Mouse (Mus musculus): ENCODE measurements around the gene Tnfrsf1b. TPM values are rescaled to one million over a fixed set of nuclear protein-coding genes. Genes with fewer than 3 reads are reported as not detected.

The Tnfrsf1b gene
- polyA plus RNA-seq, 1 experiment, result 1.7 TPM

DNA sequence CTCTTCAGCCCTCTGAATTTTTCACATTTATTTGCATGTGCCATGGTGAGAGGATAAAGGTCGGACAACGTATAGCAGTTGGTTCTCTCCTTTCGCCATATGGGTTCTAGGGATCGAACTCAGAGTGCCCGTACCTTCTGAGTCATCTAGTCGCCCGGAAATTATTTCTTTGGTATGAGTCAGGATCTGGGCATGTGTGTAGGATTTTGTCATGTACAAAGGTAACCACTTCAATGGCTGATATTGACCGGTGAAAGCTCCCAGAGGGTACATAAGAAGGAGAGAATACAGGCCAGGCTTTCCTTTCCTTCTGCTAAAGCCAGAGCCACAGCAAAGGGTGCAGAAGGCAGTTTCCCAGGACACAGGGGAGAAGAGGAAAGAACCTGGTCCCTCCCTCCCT, 41.9 kb downstream of the Tnfrsf1b start:
- H3K27ac ChIP-seq (ENCODE audit: insufficient read depth, low read length), result no peak overlapping the region
- no peak overlapping the region for H3K4me3 ChIP-seq (replicated peaks; ENCODE audit: insufficient read depth, low read depth, low read length)
- H3K27me3 ChIP-seq (ENCODE audit: control insufficient read depth, insufficient read depth, low read length), result no peaks in the 10 kb centered on the region
- 86% methylated on average over 8 of the region's 8 CpGs for WGBS
- no peaks in the 10 kb centered on the region for H3K4me1 ChIP-seq (ENCODE audit: control insufficient read depth, insufficient read depth, low read length)
- DNase-seq, result no peak
- TF ChIP-seq POLR2A (IDR thresholded peaks at IDR 0.05; ENCODE audit: borderline replicate concordance, insufficient read depth, low read length) (no peak), CTCF (IDR thresholded peaks at IDR 0.05; ENCODE audit: borderline replicate concordance, insufficient read depth, low read depth, low read length) (no peak)

DNA sequence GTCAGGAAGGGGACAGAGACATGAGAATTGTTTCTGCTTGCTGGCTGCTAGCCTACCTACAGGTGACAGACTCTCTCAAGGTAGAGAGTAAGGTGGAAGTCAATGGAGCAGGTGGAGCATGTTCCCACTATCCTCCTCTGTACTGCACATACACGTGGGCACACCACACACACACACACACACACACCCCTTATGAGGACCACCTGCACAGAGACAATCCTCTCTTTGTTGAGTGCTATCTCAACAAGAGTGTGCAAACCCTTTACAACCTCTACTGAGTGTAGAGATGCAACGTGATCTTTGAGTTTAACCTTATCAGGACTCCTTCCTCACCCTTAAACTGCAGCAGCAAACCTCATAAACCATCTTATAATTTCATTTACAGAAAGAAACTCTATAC, 43.4 kb downstream of the Tnfrsf1b start:
- WGBS, result 68% methylated on average over 2 of the region's 2 CpGs

DNA sequence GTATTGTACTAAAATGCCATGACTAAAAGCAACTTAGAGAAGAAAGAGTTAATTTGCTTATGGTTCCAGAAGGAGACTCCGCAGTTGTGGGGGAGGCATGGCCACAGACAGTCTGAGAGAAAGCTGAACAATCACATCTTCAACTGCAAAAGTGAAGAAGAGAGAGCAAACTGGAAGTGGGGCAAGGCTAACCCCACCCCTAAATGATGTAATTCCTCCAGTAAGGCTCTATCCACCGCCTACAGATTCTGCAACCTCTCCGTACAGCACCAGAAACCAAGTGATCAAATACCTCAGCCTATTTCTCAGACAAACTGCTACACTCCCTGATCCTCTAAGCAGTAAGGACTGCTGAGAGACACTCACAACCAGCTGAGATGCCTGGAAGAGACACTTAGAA, 45.2 kb downstream of the Tnfrsf1b start:
- TF ChIP-seq CTCF (IDR thresholded peaks at IDR 0.05; ENCODE audit: borderline replicate concordance, insufficient read depth, low read depth, low read length) (no peak), POLR2A (IDR thresholded peaks at IDR 0.05; ENCODE audit: borderline replicate concordance, insufficient read depth, low read length) (no peak)
- 69% methylated on average over 3 of the region's 3 CpGs for WGBS
- no peak overlapping the region for H3K4me3 ChIP-seq (replicated peaks; ENCODE audit: insufficient read depth, low read depth, low read length)
- DNase-seq, result no peak
- H3K27me3 ChIP-seq (ENCODE audit: control insufficient read depth, insufficient read depth, low read length), result no peaks in the 10 kb centered on the region
- H3K27ac ChIP-seq (ENCODE audit: insufficient read depth, low read length), result no peak overlapping the region
- H3K4me1 ChIP-seq (ENCODE audit: control insufficient read depth, insufficient read depth, low read length), result no peaks in the 10 kb centered on the region

More for the DNA sequence above, 43.4 kb downstream of the Tnfrsf1b start:
- Histone ChIP-seq H3K27ac (ENCODE audit: insufficient read depth, low read length) (no peak overlapping the region), H3K27me3 (ENCODE audit: control insufficient read depth, insufficient read depth, low read length) (no peaks in the 10 kb centered on the region), H3K4me3 (replicated peaks; ENCODE audit: insufficient read depth, low read depth, low read length) (no peak overlapping the region), H3K4me1 (ENCODE audit: control insufficient read depth, insufficient read depth, low read length) (no peaks in the 10 kb centered on the region)
- no peak for TF ChIP-seq CTCF (IDR thresholded peaks at IDR 0.05; ENCODE audit: borderline replicate concordance, insufficient read depth, low read depth, low read length)
- no peak for TF ChIP-seq POLR2A (IDR thresholded peaks at IDR 0.05; ENCODE audit: borderline replicate concordance, insufficient read depth, low read length)
- DNase-seq, result no peak

DNA sequence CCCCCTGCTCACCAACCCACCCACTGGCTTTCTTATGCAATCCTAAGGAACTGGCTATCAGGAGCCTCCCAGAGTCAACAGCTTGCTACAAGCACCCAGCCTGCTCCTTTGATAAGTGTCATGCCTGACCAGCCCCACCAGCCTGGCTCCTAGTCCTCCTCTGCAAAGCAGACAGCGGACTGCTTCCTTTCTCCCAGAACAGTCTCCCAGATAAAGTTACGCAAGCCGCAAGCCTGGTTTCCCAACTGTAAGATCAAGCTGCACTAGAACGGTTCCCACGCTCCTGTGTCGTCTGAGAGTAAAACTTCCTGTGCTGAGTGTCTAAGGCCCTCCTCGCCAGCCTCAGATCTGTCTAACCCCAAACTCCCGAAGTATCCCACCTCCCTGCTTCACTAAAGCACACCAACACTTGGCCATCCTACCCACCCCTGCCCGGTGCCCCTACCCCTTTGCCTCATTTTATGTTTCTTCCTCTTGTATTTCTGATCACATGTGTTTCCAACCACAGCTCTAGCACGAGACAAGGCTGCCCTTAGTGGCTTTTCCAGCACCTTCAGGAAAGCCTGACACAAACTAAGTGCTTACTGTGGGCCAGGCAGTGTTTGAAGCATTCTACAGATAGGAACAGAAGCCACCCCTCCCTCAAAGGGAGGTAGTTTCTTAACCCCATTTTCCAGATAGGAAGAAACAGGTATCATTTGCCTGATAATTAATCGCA, 46.5 kb downstream of the Tnfrsf1b start:
- TF ChIP-seq POLR2A (IDR thresholded peaks at IDR 0.05; ENCODE audit: borderline replicate concordance, insufficient read depth, low read length), result no peak
- TF ChIP-seq CTCF (IDR thresholded peaks at IDR 0.05; ENCODE audit: borderline replicate concordance, insufficient read depth, low read depth, low read length), result no peak
- Histone ChIP-seq H3K27ac (ENCODE audit: insufficient read depth, low read length) (no peak overlapping the region), H3K27me3 (ENCODE audit: control insufficient read depth, insufficient read depth, low read length) (no peaks in the 10 kb centered on the region), H3K4me3 (replicated peaks; ENCODE audit: insufficient read depth, low read depth, low read length) (no peak overlapping the region), H3K4me1 (ENCODE audit: control insufficient read depth, insufficient read depth, low read length) (no peaks in the 10 kb centered on the region)
- 41% methylated on average over 11 of the region's 11 CpGs for WGBS
- DNase-seq, result no peak

DNA sequence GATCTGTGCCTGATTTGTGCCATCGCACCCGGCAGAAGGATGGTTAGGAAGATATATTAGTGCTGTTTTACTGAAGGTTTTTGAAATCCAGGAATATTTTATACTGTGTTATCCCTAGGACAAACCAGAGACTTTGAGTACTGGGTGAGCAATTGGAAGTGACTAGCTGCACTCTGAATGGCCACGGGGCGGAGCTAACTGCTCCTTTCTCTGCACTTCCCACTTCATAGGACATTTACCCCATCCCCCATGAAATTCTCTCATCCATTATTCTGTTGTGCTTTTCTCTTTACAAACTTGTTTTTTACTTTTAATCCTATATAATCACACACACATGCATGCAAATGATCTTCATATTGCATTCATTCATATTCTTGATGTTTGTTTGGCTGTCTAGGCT, 50.1 kb downstream of the Tnfrsf1b start:
- 84% methylated on average over 4 of the region's 4 CpGs for WGBS
- H3K27ac ChIP-seq (ENCODE audit: insufficient read depth, low read length), result no peak overlapping the region
- no peak overlapping the region for H3K4me3 ChIP-seq (replicated peaks; ENCODE audit: insufficient read depth, low read depth, low read length)
- no peak for TF ChIP-seq POLR2A (IDR thresholded peaks at IDR 0.05; ENCODE audit: borderline replicate concordance, insufficient read depth, low read length)
- TF ChIP-seq CTCF (IDR thresholded peaks at IDR 0.05; ENCODE audit: borderline replicate concordance, insufficient read depth, low read depth, low read length), result no peak
- no peak for DNase-seq
- no peaks in the 10 kb centered on the region for H3K27me3 ChIP-seq (ENCODE audit: control insufficient read depth, insufficient read depth, low read length)
- H3K4me1 ChIP-seq (ENCODE audit: control insufficient read depth, insufficient read depth, low read length), result no peaks in the 10 kb centered on the region

DNA sequence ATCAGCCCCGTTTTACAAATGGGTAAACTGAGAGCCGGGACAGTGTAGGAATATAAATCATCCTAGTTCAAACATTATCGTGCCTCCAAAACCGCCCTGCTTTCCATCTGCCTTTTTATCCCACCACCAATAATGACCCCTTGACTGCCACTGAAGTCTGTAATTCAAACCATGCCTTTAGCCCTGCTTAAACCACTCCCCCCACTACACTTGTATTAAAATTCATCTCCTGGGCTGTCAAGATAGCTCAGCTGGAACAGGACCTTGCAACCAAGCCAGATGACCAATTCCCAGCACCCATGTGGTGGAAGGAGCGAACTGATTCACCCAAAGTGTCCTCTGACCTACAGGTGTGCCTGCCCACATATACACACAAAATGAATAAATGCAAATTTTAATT, 51.5 kb downstream of the Tnfrsf1b start:
- Histone ChIP-seq H3K27ac (ENCODE audit: insufficient read depth, low read length) (no peak overlapping the region), H3K27me3 (ENCODE audit: control insufficient read depth, insufficient read depth, low read length) (no peaks in the 10 kb centered on the region), H3K4me1 (ENCODE audit: control insufficient read depth, insufficient read depth, low read length) (no peaks in the 10 kb centered on the region), H3K4me3 (replicated peaks; ENCODE audit: insufficient read depth, low read depth, low read length) (no peak overlapping the region)
- DNase-seq, result no peak
- no peak for TF ChIP-seq POLR2A (IDR thresholded peaks at IDR 0.05; ENCODE audit: borderline replicate concordance, insufficient read depth, low read length)
- no peak for TF ChIP-seq CTCF (IDR thresholded peaks at IDR 0.05; ENCODE audit: borderline replicate concordance, insufficient read depth, low read depth, low read length)
- 19% methylated on average over 5 of the region's 5 CpGs for WGBS

DNA sequence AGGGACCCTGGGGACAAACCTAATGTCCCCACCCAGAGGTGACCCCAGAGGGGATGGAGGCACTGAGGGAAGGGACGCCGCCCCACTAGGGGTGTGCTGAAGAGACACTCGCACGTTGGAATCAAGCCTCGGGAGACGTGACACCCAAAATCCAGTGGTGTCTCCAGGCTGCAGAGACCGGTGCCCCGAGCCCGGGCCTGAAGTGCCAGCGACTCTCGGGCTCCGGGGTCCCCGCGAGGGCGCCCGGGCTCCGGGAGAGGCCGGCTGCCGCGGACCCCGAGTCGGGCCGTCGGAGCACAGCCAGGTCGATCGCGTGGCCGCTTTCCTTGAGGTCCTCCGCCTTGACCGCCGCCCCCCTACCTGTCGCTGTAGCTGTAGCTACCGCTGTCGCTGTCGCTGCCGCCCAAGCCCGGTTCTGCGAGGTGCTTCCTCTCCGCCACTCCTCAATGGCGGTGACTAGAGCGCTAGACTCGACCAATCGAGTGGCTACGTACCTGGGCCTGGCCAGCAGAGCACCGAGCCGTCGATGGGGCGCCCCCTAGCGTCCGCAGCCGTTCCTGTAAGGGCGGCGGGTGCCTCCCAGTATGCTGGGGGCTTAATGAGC, 52.0 kb downstream of the Tnfrsf1b start, which contains the start of gene Vps13d:
Gene Vps13d (minus strand): TSS at position 447 of the 604 bp plus-strand sequence.
- peak; percentile 87 to 88 for DNase-seq
- WGBS, result under 1% methylated on average over 53 of the region's 53 CpGs
- Histone ChIP-seq H3K27ac (ENCODE audit: insufficient read depth, low read length) (peak within 1 kb of the TSS; percentile 8), H3K27me3 (ENCODE audit: control insufficient read depth, insufficient read depth, low read length) (no peaks in the 10 kb centered on the region), H3K4me3 (replicated peaks; ENCODE audit: insufficient read depth, low read depth, low read length) (peak within 1 kb of the TSS; percentile 82), H3K4me1 (ENCODE audit: control insufficient read depth, insufficient read depth, low read length) (no peaks in the 10 kb centered on the region)
- TF ChIP-seq CTCF (IDR thresholded peaks at IDR 0.05; ENCODE audit: borderline replicate concordance, insufficient read depth, low read depth, low read length) (peak; percentile 80), POLR2A (IDR thresholded peaks at IDR 0.05; ENCODE audit: borderline replicate concordance, insufficient read depth, low read length) (peak; percentile 79)

DNA sequence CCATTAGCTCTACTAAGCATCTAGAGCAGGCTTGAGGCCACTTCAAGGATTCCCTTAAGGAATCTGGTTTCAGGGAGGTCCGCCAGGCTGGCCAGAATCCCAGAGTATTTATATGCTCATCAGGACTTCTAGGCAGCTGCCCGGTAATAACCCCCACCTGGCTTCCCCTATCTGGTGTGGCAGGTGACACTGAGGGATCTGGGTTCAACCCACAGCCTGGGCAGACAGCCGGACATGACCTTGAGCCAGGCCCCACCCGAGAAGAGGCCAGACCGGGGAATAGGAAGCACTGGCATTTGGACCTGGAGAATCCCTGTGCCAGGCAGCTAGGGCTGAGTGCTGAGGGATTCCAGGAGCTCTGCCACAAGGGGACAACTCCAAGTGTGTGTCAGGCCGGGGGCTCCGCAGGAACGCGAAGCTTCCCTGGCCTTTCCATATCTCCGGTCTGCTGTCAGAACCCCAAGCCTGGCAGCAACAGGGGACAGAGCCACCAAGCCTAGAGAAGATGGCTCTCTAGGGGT, 52.6 kb downstream of the Tnfrsf1b start:
- TF ChIP-seq CTCF (IDR thresholded peaks at IDR 0.05; ENCODE audit: borderline replicate concordance, insufficient read depth, low read depth, low read length) (no peak), POLR2A (IDR thresholded peaks at IDR 0.05; ENCODE audit: borderline replicate concordance, insufficient read depth, low read length) (no peak)
- H3K27ac ChIP-seq (ENCODE audit: insufficient read depth, low read length), result peak overlapping the region; percentile 8
- no peaks in the 10 kb centered on the region for H3K27me3 ChIP-seq (ENCODE audit: control insufficient read depth, insufficient read depth, low read length)
- H3K4me1 ChIP-seq (ENCODE audit: control insufficient read depth, insufficient read depth, low read length), result no peaks in the 10 kb centered on the region
- peak overlapping the region; percentile 82 for H3K4me3 ChIP-seq (replicated peaks; ENCODE audit: insufficient read depth, low read depth, low read length)
- WGBS, result under 1% methylated on average over 10 of the region's 10 CpGs
- DNase-seq, result peak; percentile 56 to 69

Measured in cerebellum, adult 2 months (tissue).